Mouse (Mus musculus) kidney, embryonic 15.5 days (tissue): Measurements from ENCODE around the gene Igf1r. TPM values are rescaled to one million over a fixed set of nuclear protein-coding genes. Genes with fewer than 3 reads are reported as not detected.

ENCODE experiments used
- ATAC-seq: fragments of 200-750 bp; cut with Nextera tagmentation; replicated peaks from 2 replicates; pipeline ENCODE4 v1.8.0; 2017; ENCODE audit warnings: moderate TSS enrichment; ENCODE audit not compliant: low FRiP score
- H3K27ac ChIP-seq: fragments of 300-500 bp; sonication (generic); 2 replicates; pipeline ENCODE4 v1.5.1; 2015; ENCODE audit warnings: mild to moderate bottlenecking, inconsistent platforms
- H3K27me3 ChIP-seq: fragments of 300-500 bp; sonication (generic); 2 replicates; pipeline ENCODE4 v1.6.1; 2015; ENCODE audit warnings: inconsistent platforms
- H3K36me3 ChIP-seq: fragments of 300-500 bp; sonication (generic); 2 replicates; pipeline ENCODE4 v1.6.1; 2015; ENCODE audit warnings: inconsistent platforms
- H3K4me1 ChIP-seq: fragments of 300-500 bp; sonication (generic); 2 replicates; pipeline ENCODE4 v1.6.1; 2015; ENCODE audit warnings: inconsistent platforms
- H3K4me2 ChIP-seq: fragments of 300-500 bp; sonication (generic); 2 replicates; pipeline ENCODE4 v1.6.1; 2015; ENCODE audit warnings: moderate library complexity, mild to moderate bottlenecking, inconsistent platforms
- H3K4me3 ChIP-seq: fragments of 300-500 bp; sonication (generic); replicated peaks from 2 replicates; pipeline ENCODE4 v1.5.1; 2015; ENCODE audit warnings: mild to moderate bottlenecking, inconsistent platforms
- H3K9ac ChIP-seq: fragments of 300-500 bp; sonication (generic); 2 replicates; pipeline ENCODE4 v1.6.1; 2015; ENCODE audit warnings: mild to moderate bottlenecking, inconsistent platforms
- H3K9me3 ChIP-seq: fragments of 300-500 bp; sonication (generic); replicated peaks from 2 replicates; pipeline ENCODE4 v1.6.1; 2016; ENCODE audit warnings: inconsistent platforms
- WGBS: fragments of 180-500 bp; shearing (Covaris S2); methylation state at CpG from one replicate; pipeline ENCODE4 v1.1.7; 2015; ENCODE audit warnings: mixed read lengths; 5-methylcytosine and 5-hydroxymethylcytosine counted together
- polyA plus RNA-seq: library from polyadenylated mRNA; unstranded; fragments of >200 nt; fragmentation: Nextera tagmentation; extraction: Ambion mirVana; gene quantifications from 2 replicates; pipeline ENCODE4 v1.2.1, GENCODE M21; 2015

Gene Igf1r
- polyA plus RNA-seq, 1 experiment from 2014 or later = 26.9 TPM

- Histone ChIP-seq H3K4me3 (no peak overlapping the region), H3K27me3 (no peaks in the 10 kb centered on the region), H3K4me2 (no peak overlapping the region), H3K9ac (no peak overlapping the region), H3K9me3 (no peaks in the 10 kb centered on the region), H3K36me3 (peaks cover 73% of the 10 kb centered on the region), H3K27ac (no peak overlapping the region), H3K4me1 (peaks cover 23% of the 10 kb centered on the region)
- WGBS = 74% methylated on average over 4 of the region's 4 CpGs
- ATAC-seq = no peak
Measured at GRCm38 (mm10) chr7:68227621-68228020, 275.0 kb downstream of the Igf1r start.

GRCm38 (mm10) chr7:68228491-68228890 is 275.9 kb downstream of the Igf1r start:
- no peak overlapping the region for H3K4me3 ChIP-seq
- H3K27me3 ChIP-seq = no peaks in the 10 kb centered on the region
- no peak overlapping the region for H3K27ac ChIP-seq
- peaks cover 16% of the 10 kb centered on the region for H3K4me1 ChIP-seq
- WGBS = 42% methylated on average over 6 of the region's 6 CpGs
- no peaks in the 10 kb centered on the region for H3K9me3 ChIP-seq
- no peak overlapping the region for H3K9ac ChIP-seq
- H3K36me3 ChIP-seq = peaks cover 71% of the 10 kb centered on the region
- no peak overlapping the region for H3K4me2 ChIP-seq
- ATAC-seq = no peak

GRCm38 (mm10) chr7:68230831-68231230 is 278.2 kb downstream of the Igf1r start:
- Histone ChIP-seq H3K9me3 (no peaks in the 10 kb centered on the region), H3K9ac (no peak overlapping the region), H3K4me3 (no peak overlapping the region), H3K27ac (no peak overlapping the region), H3K27me3 (no peaks in the 10 kb centered on the region), H3K36me3 (peaks cover 54% of the 10 kb centered on the region), H3K4me2 (no peak overlapping the region), H3K4me1 (peaks cover 17% of the 10 kb centered on the region)
- no peak for ATAC-seq
- 92% methylated on average over 9 of the region's 9 CpGs for WGBS

GRCm38 (mm10) chr7:68232521-68232920 is 279.9 kb downstream of the Igf1r start:
- Histone ChIP-seq H3K4me1 (peaks cover 17% of the 10 kb centered on the region), H3K9ac (no peak overlapping the region), H3K27me3 (no peaks in the 10 kb centered on the region), H3K4me3 (no peak overlapping the region), H3K36me3 (peaks cover 37% of the 10 kb centered on the region), H3K27ac (no peak overlapping the region), H3K9me3 (no peaks in the 10 kb centered on the region), H3K4me2 (no peak overlapping the region)
- WGBS = 88% methylated on average over 5 of the region's 5 CpGs
- no peak for ATAC-seq

- Histone ChIP-seq H3K9me3 (no peaks in the 10 kb centered on the region), H3K27me3 (no peaks in the 10 kb centered on the region), H3K27ac (peak overlapping the region; percentile 71; the same call in 1 of the 2 replicates), H3K36me3 (peaks cover 26% of the 10 kb centered on the region), H3K4me1 (peaks cover 8% of the 10 kb centered on the region; the same call in 1 of the 2 replicates), H3K4me2 (no peak overlapping the region), H3K4me3 (no peak overlapping the region), H3K9ac (no peak overlapping the region)
- ATAC-seq = peak; percentile 64; the same call in 1 of the 2 replicates
- 36% methylated on average over 13 of the region's 13 CpGs for WGBS
Measured at GRCm38 (mm10) chr7:68233619-68234223, 281.1 kb downstream of the Igf1r start.

DNA sequence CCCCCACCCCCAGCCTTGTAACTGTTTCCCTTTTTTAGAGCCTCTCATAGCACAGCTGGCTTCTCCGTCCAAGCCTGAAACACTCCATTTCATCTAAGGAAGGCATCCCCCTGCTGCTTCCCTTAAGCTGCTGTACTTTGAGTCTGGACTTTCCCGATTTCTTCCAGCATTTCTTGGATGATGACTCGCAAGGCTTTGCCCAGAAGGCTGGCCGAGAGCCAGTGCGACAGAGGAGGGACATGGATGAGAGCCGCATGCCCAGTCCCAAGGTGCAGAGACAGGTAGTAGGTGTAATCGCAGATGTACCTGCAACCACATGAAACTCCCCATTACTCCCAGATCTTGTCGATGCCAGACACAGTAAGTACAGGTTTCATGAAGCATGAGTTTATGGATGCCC is 284.2 kb downstream of the Igf1r start:
- ATAC-seq = no peak
- Histone ChIP-seq H3K27ac (no peak overlapping the region), H3K36me3 (0 out of 2 replicates have a peak, but pooled peaks cover under 1% of the 10 kb centered on the region), H3K4me2 (no peak overlapping the region), H3K27me3 (no peaks in the 10 kb centered on the region), H3K4me1 (peaks cover 21% of the 10 kb centered on the region), H3K9ac (no peak overlapping the region), H3K9me3 (no peaks in the 10 kb centered on the region), H3K4me3 (no peak overlapping the region)
- 79% methylated on average over 8 of the region's 8 CpGs for WGBS

DNA sequence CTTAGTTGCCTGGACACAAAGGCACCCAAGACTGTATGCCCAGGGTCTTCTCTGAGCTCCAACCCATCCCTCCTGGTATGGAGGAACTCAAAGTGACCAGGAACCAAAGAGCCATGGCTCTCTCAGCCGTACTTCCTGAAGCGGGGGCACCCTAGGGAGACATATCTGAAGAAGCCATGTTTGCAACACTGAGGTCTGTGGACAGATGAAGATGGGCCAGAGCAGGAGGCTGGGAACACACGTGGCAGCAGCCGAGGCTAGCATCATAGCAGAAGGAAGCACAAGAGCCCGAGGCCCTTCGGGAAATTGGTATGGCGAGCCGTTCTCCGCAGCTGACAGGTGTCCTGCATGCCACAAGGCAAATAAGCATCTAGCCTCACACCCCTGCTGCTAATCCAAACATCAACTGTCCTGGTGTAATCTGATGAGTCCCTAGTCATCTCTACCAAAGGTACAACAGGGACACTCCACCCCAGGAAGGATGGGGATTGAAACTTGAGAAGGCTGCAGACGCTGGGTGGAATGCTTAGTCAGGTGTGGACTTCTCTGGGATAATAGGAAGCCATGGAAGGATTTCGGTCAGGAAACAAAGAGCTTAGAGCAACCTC is 286.7 kb downstream of the Igf1r start:
- 48% methylated on average over 11 of the region's 11 CpGs for WGBS
- H3K9ac ChIP-seq = no peak overlapping the region
- no peaks in the 10 kb centered on the region for H3K36me3 ChIP-seq
- no peak overlapping the region for H3K27ac ChIP-seq
- no peaks in the 10 kb centered on the region for H3K27me3 ChIP-seq
- ATAC-seq = peak; percentile 67
- no peak overlapping the region for H3K4me2 ChIP-seq
- H3K4me3 ChIP-seq = no peak overlapping the region
- no peaks in the 10 kb centered on the region for H3K9me3 ChIP-seq
- peaks cover 13% of the 10 kb centered on the region for H3K4me1 ChIP-seq

DNA sequence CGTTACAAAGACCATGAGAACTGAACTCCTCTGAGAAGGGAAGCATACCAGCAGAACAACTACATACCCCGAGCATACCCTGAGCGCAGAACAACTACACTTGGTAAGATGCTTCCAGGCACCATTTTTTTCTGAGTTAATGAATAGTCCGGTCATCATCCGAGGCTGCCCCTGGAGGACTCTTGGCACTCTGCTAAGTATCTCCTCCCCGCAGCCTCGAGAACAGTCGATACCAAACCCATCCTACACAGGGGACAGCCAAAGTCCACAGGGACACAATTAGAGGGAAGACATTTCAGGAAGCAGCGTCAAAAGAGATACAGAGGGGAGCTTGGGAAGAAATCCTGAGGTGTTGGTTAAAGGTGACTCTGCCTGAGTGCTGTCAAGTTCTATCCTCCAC is 288.6 kb downstream of the Igf1r start:
- Histone ChIP-seq H3K4me3 (no peak overlapping the region), H3K9me3 (no peaks in the 10 kb centered on the region), H3K27me3 (no peaks in the 10 kb centered on the region), H3K36me3 (no peaks in the 10 kb centered on the region), H3K4me2 (no peak overlapping the region), H3K27ac (no peak overlapping the region), H3K4me1 (peaks cover 13% of the 10 kb centered on the region), H3K9ac (no peak overlapping the region)
- 0 out of 2 replicates have a peak, but pooled peaks have one; percentile 18 for ATAC-seq
- WGBS = 83% methylated on average over 9 of the region's 9 CpGs

- no peak overlapping the region for H3K4me3 ChIP-seq
- H3K36me3 ChIP-seq = no peaks in the 10 kb centered on the region
- no peaks in the 10 kb centered on the region for H3K4me1 ChIP-seq
- no peak overlapping the region for H3K4me2 ChIP-seq
- no peaks in the 10 kb centered on the region for H3K9me3 ChIP-seq
- ATAC-seq = no peak
- 44% methylated on average over 4 of the region's 4 CpGs for WGBS
- H3K9ac ChIP-seq = no peak overlapping the region
- H3K27me3 ChIP-seq = 0 out of 2 replicates have a peak, but pooled peaks cover 2% of the 10 kb centered on the region
- no peak overlapping the region for H3K27ac ChIP-seq
Measured at GRCm38 (mm10) chr7:68245681-68246080, 293.1 kb downstream of the Igf1r start.

DNA sequence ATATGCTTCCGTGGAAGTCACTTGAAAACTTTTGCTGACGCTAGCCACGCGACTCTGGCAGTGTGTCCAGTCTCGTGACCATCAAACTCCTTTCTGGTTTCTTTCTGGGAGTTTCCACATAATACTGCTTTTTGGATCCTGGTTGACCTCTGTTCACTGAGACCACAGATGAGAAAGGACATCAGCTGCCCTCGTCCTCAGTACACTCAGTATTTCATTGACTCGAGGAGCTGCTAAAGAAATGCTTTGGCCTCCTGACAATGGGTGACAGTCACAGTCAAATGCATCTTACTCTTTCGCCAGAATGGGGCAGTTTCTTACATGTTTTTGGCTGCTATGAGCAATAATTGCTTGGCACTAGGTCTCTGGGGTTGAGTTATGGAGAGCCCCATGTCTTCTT is 293.6 kb downstream of the Igf1r start:
- no peak overlapping the region for H3K4me2 ChIP-seq
- WGBS = 70% methylated on average over 8 of the region's 8 CpGs
- no peaks in the 10 kb centered on the region for H3K36me3 ChIP-seq
- H3K27me3 ChIP-seq = 0 out of 2 replicates have a peak, but pooled peaks cover 2% of the 10 kb centered on the region
- no peak overlapping the region for H3K27ac ChIP-seq
- H3K4me1 ChIP-seq = no peaks in the 10 kb centered on the region
- no peaks in the 10 kb centered on the region for H3K9me3 ChIP-seq
- no peak for ATAC-seq
- no peak overlapping the region for H3K4me3 ChIP-seq
- no peak overlapping the region for H3K9ac ChIP-seq

DNA sequence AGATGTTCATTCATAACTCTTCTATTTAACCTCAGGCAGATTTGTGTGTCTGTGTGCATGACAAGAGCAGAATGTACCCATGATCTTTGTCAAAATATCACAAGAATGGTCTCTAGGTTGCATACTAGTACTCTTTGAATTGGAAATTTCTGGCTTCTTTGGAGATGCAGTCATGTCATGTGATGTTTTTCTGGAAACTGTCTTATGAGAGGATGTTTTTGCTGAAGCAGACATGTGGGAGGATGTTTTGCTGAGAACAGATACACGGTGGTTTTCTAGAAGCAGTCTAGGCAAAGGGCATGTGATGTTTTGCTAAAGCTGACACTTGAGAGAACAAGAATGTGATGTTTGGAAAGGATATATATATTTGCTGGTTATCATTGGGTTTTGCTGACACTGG is 297.8 kb downstream of the Igf1r start:
- 0 out of 2 replicates have a peak, but pooled peaks cover 2% of the 10 kb centered on the region for H3K27me3 ChIP-seq
- no peak overlapping the region for H3K9ac ChIP-seq
- H3K4me1 ChIP-seq = no peaks in the 10 kb centered on the region
- no peak for ATAC-seq
- 34% methylated on average over 1 of the region's 1 CpGs for WGBS
- H3K9me3 ChIP-seq = no peaks in the 10 kb centered on the region
- H3K36me3 ChIP-seq = no peaks in the 10 kb centered on the region
- no peak overlapping the region for H3K27ac ChIP-seq
- no peak overlapping the region for H3K4me3 ChIP-seq
- no peak overlapping the region for H3K4me2 ChIP-seq

GRCm38 (mm10) chr7:68250902-68251301 is 298.3 kb downstream of the Igf1r start:
- no peak overlapping the region for H3K27ac ChIP-seq
- 86% methylated on average over 3 of the region's 3 CpGs for WGBS
- no peak overlapping the region for H3K9ac ChIP-seq
- 0 out of 2 replicates have a peak, but pooled peaks cover 2% of the 10 kb centered on the region for H3K27me3 ChIP-seq
- no peaks in the 10 kb centered on the region for H3K4me1 ChIP-seq
- no peak overlapping the region for H3K4me2 ChIP-seq
- H3K4me3 ChIP-seq = no peak overlapping the region
- no peaks in the 10 kb centered on the region for H3K9me3 ChIP-seq
- ATAC-seq = no peak
- H3K36me3 ChIP-seq = no peaks in the 10 kb centered on the region
